Mouse (Mus musculus) monocyte, adult 2 months (primary cell): ENCODE data around the gene Lbhd2.

Experiments
- DNase-seq, 2 experiments: peaks; one replicate each; pipeline ENCODE4 v3.0.0; 2022; ENCODE audit warnings: low spot score in 2 of 2, low read depth in 1 of 2

Lbhd2 gene

GRCm38 (mm10) chr12:111406622-111407021 lies at the start of gene Lbhd2:
TSS of gene Lbhd2 (plus strand) at chr12:111406809.
- no peak for DNase-seq

- no peak for DNase-seq
Observed at GRCm38 (mm10) chr12:111360671-111361070, 45.9 kb upstream of the Lbhd2 start.

GRCm38 (mm10) chr12:111361319-111362098 lies 45.1 kb upstream of the Lbhd2 start:
- no peak for DNase-seq

- DNase-seq, result no peak
Observed at GRCm38 (mm10) chr12:111364234-111364633, 42.4 kb upstream of the Lbhd2 start.

- DNase-seq, result no peak
Observed at GRCm38 (mm10) chr12:111367065-111367464, 39.5 kb upstream of the Lbhd2 start.

- DNase-seq, result no peak
Observed at GRCm38 (mm10) chr12:111370249-111370648, 36.4 kb upstream of the Lbhd2 start.

GRCm38 (mm10) chr12:111371905-111372304 lies 34.7 kb upstream of the Lbhd2 start:
- no peak for DNase-seq

- DNase-seq, result no peak
Observed at GRCm38 (mm10) chr12:111373411-111373810, 33.2 kb upstream of the Lbhd2 start.

GRCm38 (mm10) chr12:111374727-111375126 lies 31.9 kb upstream of the Lbhd2 start:
- no peak for DNase-seq

GRCm38 (mm10) chr12:111375559-111375958 lies 31.1 kb upstream of the Lbhd2 start:
- DNase-seq, result no peak

GRCm38 (mm10) chr12:111376053-111376452 lies 30.6 kb upstream of the Lbhd2 start:
- DNase-seq, result no peak

- peak in 1 of 2 experiments; percentile 7 for DNase-seq
Observed at GRCm38 (mm10) chr12:111376826-111377331, 29.7 kb upstream of the Lbhd2 start.

GRCm38 (mm10) chr12:111377376-111377973 lies 29.1 kb upstream of the Lbhd2 start, which contains the start of gene Cdc42bpb:
TSS of gene Cdc42bpb (minus strand) at chr12:111377718.
- peak; percentile 41 to 82 for DNase-seq

- no peak for DNase-seq
Observed at GRCm38 (mm10) chr12:111377986-111378490, 28.6 kb upstream of the Lbhd2 start.

- no peak for DNase-seq
Observed at GRCm38 (mm10) chr12:111378812-111379211, 27.8 kb upstream of the Lbhd2 start.

- DNase-seq, result no peak
Observed at GRCm38 (mm10) chr12:111385883-111386641, 20.5 kb upstream of the Lbhd2 start.

- DNase-seq, result peak in 1 of 2 experiments; percentile 36
Observed at GRCm38 (mm10) chr12:111386642-111387120, 19.9 kb upstream of the Lbhd2 start.

GRCm38 (mm10) chr12:111387146-111387545 lies 19.5 kb upstream of the Lbhd2 start:
- no peak for DNase-seq

- no peak for DNase-seq
Observed at GRCm38 (mm10) chr12:111394008-111394407, 12.6 kb upstream of the Lbhd2 start.

GRCm38 (mm10) chr12:111396997-111397396 lies 9.6 kb upstream of the Lbhd2 start:
- DNase-seq, result no peak
